Mouse (Mus musculus) Patski (cell line): ENCODE measurements around the gene Pcsk6. TPM values are rescaled to one million over a fixed set of nuclear protein-coding genes. Genes with fewer than 3 reads are reported as not detected.
"Not testable (repeated sequence)": the region's sequence is repeated elsewhere in the genome, so short reads cannot be mapped to it uniquely, and the experiment has no call there.

Experiments
- ATAC-seq: fragments of 100-300 bp; one replicate; pipeline ENCODE4 v1.8.0; 2021
- CTCF ChIA-PET: fragments of 350-600 bp; sonication (Branson Sonifier 250); formaldehyde crosslinking; loops from one replicate; lab custom pipeline; 2022; ENCODE audit warnings: inconsistent platforms; lab: Charles Lee
- POLR2A ChIA-PET: fragments of 350-600 bp; sonication (Branson Sonifier 250); formaldehyde crosslinking; loops from one replicate; lab custom pipeline; 2022; ENCODE audit warnings: antibody characterized with exemption, inconsistent platforms; lab: Charles Lee
- DNase-seq: peaks from one replicate; pipeline ENCODE4 v3.0.0-alpha.2; 2011; ENCODE audit warnings: low read depth, low spot score
- H3K27me3 ChIP-seq: fragments of 371-371 bp; one replicate; pipeline ENCODE4 v1.5.1; 2021
- CTCF ChIP-seq: fragments of 100-300 bp; IDR thresholded peaks from one replicate; pipeline ENCODE4 v1.5.1; 2021
- in situ Hi-C: fragments of 300-500 bp; cut with MboI; formaldehyde crosslinking; loops from 3 replicates; pipeline ENCODE4 v1.11.1; 2018; ENCODE audit warnings: low pct_unique_long_range_greater_than_20kb, mixed read lengths
- polyA plus RNA-seq: library from polyadenylated mRNA; unstranded; gene quantifications from one replicate; pipeline ENCODE4 v1.2.3, GENCODE M21; 2021

The Pcsk6 gene
- 3.0 TPM for polyA plus RNA-seq

- peaks cover 8% of the 10 kb centered on the region for H3K27me3 ChIP-seq
- ChIA-PET POLR2A (no interaction called here), CTCF (no interaction called here)
- TF ChIP-seq CTCF, result no peak
- DNase-seq, result no peak
- in situ Hi-C loops, result no loop called here
- peak; percentile 68 for ATAC-seq
Measured at GRCm38 (mm10) chr7:65861591-65862472, at the start of gene Pcsk6. Gene Pcsk6, plus strand, starts transcription at chr7:65861734.

- in situ Hi-C loops, result no loop called here
- CTCF ChIA-PET, result interaction anchor here (0.7 kb wide), 1 partner anchor 11 kb away, joined by 3 read pairs; no protein-coding TSS in a partner anchor
- no peak for TF ChIP-seq CTCF
- POLR2A ChIA-PET, result no interaction called here
- ATAC-seq (no peak), DNase-seq (no peak)
- no peaks in the 10 kb centered on the region for H3K27me3 ChIP-seq
Measured at GRCm38 (mm10) chr7:65813611-65814212, 47.8 kb upstream of the Pcsk6 start.

GRCm38 (mm10) chr7:65817564-65817963 lies 44.0 kb upstream of the Pcsk6 start:
- in situ Hi-C loops, result no loop called here
- ChIA-PET CTCF (no interaction called here), POLR2A (no interaction called here)
- no peak for DNase-seq
- no peaks in the 10 kb centered on the region for H3K27me3 ChIP-seq
- ATAC-seq, result no peak
- no peak for TF ChIP-seq CTCF

GRCm38 (mm10) chr7:65820391-65820790 lies 41.1 kb upstream of the Pcsk6 start:
- POLR2A ChIA-PET, result no interaction called here
- in situ Hi-C loops, result no loop called here
- DNase-seq, result no peak

GRCm38 (mm10) chr7:65821901-65822300 lies 39.6 kb upstream of the Pcsk6 start:
- POLR2A ChIA-PET, in situ Hi-C loops, CTCF ChIA-PET, DNase-seq, ATAC-seq, H3K27me3 ChIP-seq: not testable (repeated sequence)

More at GRCm38 (mm10) chr7:65820391-65820790, 41.1 kb upstream of the Pcsk6 start:
- no peaks in the 10 kb centered on the region for H3K27me3 ChIP-seq
- ATAC-seq, result no peak
- TF ChIP-seq CTCF, result no peak
- CTCF ChIA-PET, result no interaction called here

GRCm38 (mm10) chr7:65822506-65823119 lies 38.9 kb upstream of the Pcsk6 start:
- CTCF ChIA-PET, result no interaction called here
- POLR2A ChIA-PET, result no interaction called here
- no peak for TF ChIP-seq CTCF
- DNase-seq, result no peak
- in situ Hi-C loops, result no loop called here
- no peak for ATAC-seq
- H3K27me3 ChIP-seq, result no peaks in the 10 kb centered on the region

- ChIA-PET POLR2A (no interaction called here), CTCF (no interaction called here)
- no peaks in the 10 kb centered on the region for H3K27me3 ChIP-seq
- TF ChIP-seq CTCF, result no peak
- ATAC-seq, result no peak
- DNase-seq, result no peak
- in situ Hi-C loops, result no loop called here
Measured at GRCm38 (mm10) chr7:65839756-65840155, 21.8 kb upstream of the Pcsk6 start.

GRCm38 (mm10) chr7:65843210-65843609 lies 18.3 kb upstream of the Pcsk6 start:
- DNase-seq (no peak), ATAC-seq (no peak)
- POLR2A ChIA-PET, result no interaction called here
- no peaks in the 10 kb centered on the region for H3K27me3 ChIP-seq
- peak; percentile 45 for TF ChIP-seq CTCF
- CTCF ChIA-PET, result no interaction called here
- in situ Hi-C loops, result no loop called here

GRCm38 (mm10) chr7:65860981-65861380 lies 553 bp upstream of the Pcsk6 start:
- ATAC-seq (no peak), DNase-seq (no peak)
- in situ Hi-C loops, result no loop called here
- no peak for TF ChIP-seq CTCF
- CTCF ChIA-PET, result no interaction called here
- peaks cover 16% of the 10 kb centered on the region for H3K27me3 ChIP-seq
- POLR2A ChIA-PET, result no interaction called here

- H3K27me3 ChIP-seq, result peaks cover 8% of the 10 kb centered on the region
- ChIA-PET POLR2A (no interaction called here), CTCF (no interaction called here)
- in situ Hi-C loops, result no loop called here
- no peak for TF ChIP-seq CTCF
- ATAC-seq, result no peak
- DNase-seq, result no peak
Measured at GRCm38 (mm10) chr7:65862473-65863176, 1.1 kb downstream of the Pcsk6 start.
